Mouse (Mus musculus) cerebellum, adult 2 months (tissue): ENCODE data around the gene Fam193b. TPM values are rescaled to one million over a fixed set of nuclear protein-coding genes. Genes with fewer than 3 reads are reported as not detected.

Experiments used
- DNase-seq, 2 experiments: peaks; one replicate each; pipeline ENCODE4 v3.0.0; 2021
- H3K27ac ChIP-seq: fragments of 200-500 bp; 2 replicates; pipeline ENCODE4 v1.5.1; 2012; ENCODE audit warnings: low read length, control low read depth, inconsistent platforms; ENCODE audit not compliant: insufficient read depth
- H3K27me3 ChIP-seq: fragments of 200-500 bp; 2 replicates; pipeline ENCODE4 v1.6.1; 2012; ENCODE audit warnings: inconsistent platforms, mild to moderate bottlenecking, low read length, moderate library complexity; ENCODE audit not compliant: control insufficient read depth, insufficient read depth
- H3K4me1 ChIP-seq: fragments of 200-500 bp; 2 replicates; pipeline ENCODE4 v1.6.1; 2011; ENCODE audit warnings: low read length; ENCODE audit not compliant: control insufficient read depth, insufficient read depth
- H3K4me3 ChIP-seq: fragments of 200-500 bp; replicated peaks from 2 replicates; pipeline ENCODE3; 2011; ENCODE audit warnings: mild to moderate bottlenecking, low read depth, low read length, control low read depth; ENCODE audit not compliant: insufficient read depth
- CTCF ChIP-seq: fragments of 200-500 bp; IDR thresholded peaks from 2 replicates; pipeline ENCODE4 v1.5.1; 2011; ENCODE audit warnings: low read depth, mild to moderate bottlenecking, control low read depth, low read length, moderate library complexity, borderline replicate concordance; ENCODE audit not compliant: insufficient read depth
- POLR2A ChIP-seq: fragments of 200-500 bp; IDR thresholded peaks from 2 replicates; pipeline ENCODE4 v1.6.1; 2011; ENCODE audit warnings: low read length, control low read depth, borderline replicate concordance; ENCODE audit not compliant: insufficient read depth
- WGBS: fragments of 180-500 bp; shearing (Covaris S2); methylation state at CpG from one replicate; pipeline ENCODE4 v1.1.7; 2018; 5-methylcytosine and 5-hydroxymethylcytosine counted together
- polyA plus RNA-seq: library from polyadenylated mRNA; depleted of rRNA; stranded (reverse); fragments of >200 nt; gene quantifications from 2 replicates; pipeline ENCODE4 v1.2.3, GENCODE M21; 2012; rRNA removed

Fam193b gene
- polyA plus RNA-seq = 127 and 128 TPM in 2 replicates

GRCm38 (mm10) chr13:55571027-55571751 lies at the start of gene Fam193b:
Fam193b (minus strand) TSS chr13:55571120.
- peak; percentile 94 to 97 for DNase-seq
- Histone ChIP-seq H3K4me3 (peak within 1 kb of the TSS; percentile 98), H3K4me1 (peaks cover 16% of the 10 kb centered on the region), H3K27ac (peak within 1 kb of the TSS; percentile 85), H3K27me3 (no peaks in the 10 kb centered on the region)
- WGBS = under 1% methylated on average over 47 of the region's 47 CpGs
- peak; percentile 83; the same call in 1 of the 2 replicates for TF ChIP-seq POLR2A
- TF ChIP-seq CTCF = no peak

- TF ChIP-seq POLR2A = no peak
- no peak for TF ChIP-seq CTCF
- no peak for DNase-seq
- H3K27ac ChIP-seq = no peak overlapping the region
Observed at GRCm38 (mm10) chr13:55620275-55620674, 49.4 kb upstream of the Fam193b start.

GRCm38 (mm10) chr13:55619328-55619727 lies 48.4 kb upstream of the Fam193b start:
- no peak for DNase-seq
- H3K4me3 ChIP-seq = no peak overlapping the region
- no peak overlapping the region for H3K27ac ChIP-seq
- no peaks in the 10 kb centered on the region for H3K27me3 ChIP-seq
- TF ChIP-seq CTCF (no peak), POLR2A (no peak)
- H3K4me1 ChIP-seq = no peaks in the 10 kb centered on the region
- 94% methylated on average over 4 of the region's 4 CpGs for WGBS

More at GRCm38 (mm10) chr13:55620275-55620674, 49.4 kb upstream of the Fam193b start:
- Histone ChIP-seq H3K4me3 (no peak overlapping the region), H3K4me1 (no peaks in the 10 kb centered on the region), H3K27me3 (no peaks in the 10 kb centered on the region)
- 82% methylated on average over 2 of the region's 2 CpGs for WGBS

- Histone ChIP-seq H3K4me1 (no peaks in the 10 kb centered on the region), H3K27me3 (no peaks in the 10 kb centered on the region), H3K27ac (no peak overlapping the region), H3K4me3 (no peak overlapping the region)
- no peak for DNase-seq
- WGBS = 44% methylated on average over 5 of the region's 5 CpGs
- TF ChIP-seq CTCF (no peak), POLR2A (no peak)
Observed at GRCm38 (mm10) chr13:55613471-55613870, 42.6 kb upstream of the Fam193b start.

GRCm38 (mm10) chr13:55611996-55612395 lies 41.1 kb upstream of the Fam193b start:
- TF ChIP-seq POLR2A (no peak), CTCF (no peak)
- WGBS = 77% methylated on average over 7 of the region's 7 CpGs
- no peak for DNase-seq
- H3K4me1 ChIP-seq = no peaks in the 10 kb centered on the region
- no peak overlapping the region for H3K27ac ChIP-seq
- no peak overlapping the region for H3K4me3 ChIP-seq
- H3K27me3 ChIP-seq = no peaks in the 10 kb centered on the region

- Histone ChIP-seq H3K4me3 (no peak overlapping the region), H3K27ac (no peak overlapping the region), H3K27me3 (no peaks in the 10 kb centered on the region), H3K4me1 (no peaks in the 10 kb centered on the region)
- TF ChIP-seq CTCF (no peak), POLR2A (no peak)
- DNase-seq = no peak
- 94% methylated on average over 2 of the region's 2 CpGs for WGBS
Observed at GRCm38 (mm10) chr13:55607624-55608006, 36.7 kb upstream of the Fam193b start.

GRCm38 (mm10) chr13:55606899-55607623 lies 36.1 kb upstream of the Fam193b start:
- no peak for DNase-seq
- Histone ChIP-seq H3K4me3 (no peak overlapping the region), H3K27me3 (no peaks in the 10 kb centered on the region), H3K27ac (no peak overlapping the region), H3K4me1 (no peaks in the 10 kb centered on the region)
- TF ChIP-seq POLR2A = no peak
- no peak for TF ChIP-seq CTCF
- WGBS = 62% methylated on average over 10 of the region's 10 CpGs
